Mouse (Mus musculus) layer of hippocampus, adult 2 months (tissue): Measurements from ENCODE around the gene Zdhhc11. TPM values are rescaled to one million over a fixed set of nuclear protein-coding genes. Genes with fewer than 3 reads are reported as not detected.
"Not testable (repeated sequence)": the region's sequence is repeated elsewhere in the genome, so short reads cannot be mapped to it uniquely, and the experiment has no call there.

ENCODE experiments used
- DNase-seq, 2 experiments: peaks; one replicate each; pipeline ENCODE4 v3.0.0; 2022; ENCODE audit warnings: low spot score in 2 of 2
- H3K27ac ChIP-seq: fragments of 200-600 bp; 2 replicates; pipeline ENCODE4 v1.8.1; 2022
- H3K4me3 ChIP-seq: fragments of 200-600 bp; 2 replicates; pipeline ENCODE4 v1.8.1; 2022; ENCODE audit warnings: mild to moderate bottlenecking
- CTCF ChIP-seq: fragments of 200-600 bp; conservative IDR thresholded peaks from 2 replicates; pipeline ENCODE4 v1.8.1; 2022; ENCODE audit warnings: antibody characterized with exemption, mild to moderate bottlenecking, moderate library complexity
- total RNA-seq, 2 experiments: library from RNA; stranded (reverse); gene quantifications; 2 replicates each; pipeline ENCODE4 v1.2.3; 2021

The Zdhhc11 gene
- total RNA-seq, 2 experiments from 2014 or later, result not detected

- no peak for TF ChIP-seq CTCF
- peak overlapping the region; percentile 99 for H3K27ac ChIP-seq
- H3K4me3 ChIP-seq, result peak overlapping the region; percentile 87
- DNase-seq, result peak; percentile 82 to 88
Measured at GRCm38 (mm10) chr13:74009791-74010614, 46.4 kb downstream of the Zdhhc11 start.

- Histone ChIP-seq H3K27ac (peak overlapping the region; percentile 99), H3K4me3 (peak overlapping the region; percentile 87)
- peak in 1 of 2 experiments; percentile 30 for DNase-seq
- TF ChIP-seq CTCF, result no peak
Measured at GRCm38 (mm10) chr13:74010678-74011077, 47.0 kb downstream of the Zdhhc11 start.

- H3K4me3 ChIP-seq, result no peak overlapping the region
- no peak for DNase-seq
- H3K27ac ChIP-seq, result peak overlapping the region; percentile 10; the same call in 1 of the 2 replicates
- TF ChIP-seq CTCF, result no peak
Measured at GRCm38 (mm10) chr13:74015908-74016307, 52.3 kb downstream of the Zdhhc11 start.

- Histone ChIP-seq H3K4me3 (no peak overlapping the region), H3K27ac (no peak overlapping the region)
- DNase-seq, result no peak
- TF ChIP-seq CTCF, result no peak
Measured at GRCm38 (mm10) chr13:74017426-74017825, 53.8 kb downstream of the Zdhhc11 start.

GRCm38 (mm10) chr13:74019006-74019405 is 55.4 kb downstream of the Zdhhc11 start:
- not testable (repeated sequence) for DNase-seq, H3K27ac ChIP-seq, H3K4me3 ChIP-seq

GRCm38 (mm10) chr13:74025151-74026081 is 61.8 kb downstream of the Zdhhc11 start:
- peak overlapping the region; percentile 83 for H3K27ac ChIP-seq
- DNase-seq, result peak in 1 of 2 experiments; percentile 54
- TF ChIP-seq CTCF, result no peak
- no peak overlapping the region for H3K4me3 ChIP-seq

- TF ChIP-seq CTCF, result peak; percentile 85
- peak overlapping the region; percentile 83 for H3K27ac ChIP-seq
- no peak overlapping the region for H3K4me3 ChIP-seq
- no peak for DNase-seq
Measured at GRCm38 (mm10) chr13:74026215-74026614, 62.6 kb downstream of the Zdhhc11 start.

- TF ChIP-seq CTCF, result no peak
- Histone ChIP-seq H3K4me3 (no peak overlapping the region), H3K27ac (peak overlapping the region; percentile 83)
- no peak for DNase-seq
Measured at GRCm38 (mm10) chr13:74028116-74028515, 64.5 kb downstream of the Zdhhc11 start.

GRCm38 (mm10) chr13:74029013-74029412 is 65.4 kb downstream of the Zdhhc11 start:
- H3K27ac ChIP-seq, result peak overlapping the region; percentile 83
- TF ChIP-seq CTCF, result no peak
- no peak overlapping the region for H3K4me3 ChIP-seq
- DNase-seq, result no peak

- H3K4me3 ChIP-seq, result no peak overlapping the region
- no peak for DNase-seq
- TF ChIP-seq CTCF, result no peak
- peak overlapping the region; percentile 83 for H3K27ac ChIP-seq
Measured at GRCm38 (mm10) chr13:74030691-74031090, 67.0 kb downstream of the Zdhhc11 start.

GRCm38 (mm10) chr13:74031133-74031532 is 67.5 kb downstream of the Zdhhc11 start:
- H3K27ac ChIP-seq, result peak overlapping the region; percentile 83; the same call in 1 of the 2 replicates
- DNase-seq, result no peak
- no peak overlapping the region for H3K4me3 ChIP-seq
- no peak for TF ChIP-seq CTCF

GRCm38 (mm10) chr13:74034756-74035155 is 71.1 kb downstream of the Zdhhc11 start:
- H3K27ac ChIP-seq, result peak overlapping the region; percentile 63; the same call in 1 of the 2 replicates
- H3K4me3 ChIP-seq, result no peak overlapping the region
- TF ChIP-seq CTCF, result no peak
- peak; percentile 54 to 77 for DNase-seq

- DNase-seq, result no peak
- TF ChIP-seq CTCF, result no peak
- H3K27ac ChIP-seq, result peak overlapping the region; percentile 40; the same call in 1 of the 2 replicates
- no peak overlapping the region for H3K4me3 ChIP-seq
Measured at GRCm38 (mm10) chr13:74035776-74036175, 72.1 kb downstream of the Zdhhc11 start.
